Mouse (Mus musculus) spleen, adult 10 weeks (tissue): Measurements from ENCODE around the gene Ppp1r35. TPM values are rescaled to one million over a fixed set of nuclear protein-coding genes. Genes with fewer than 3 reads are reported as not detected.

Experiments
- polyA plus RNA-seq: library from polyadenylated mRNA; stranded (reverse); fragments of 350-450 nt; fragmentation: Illumina TruSeq; extraction: RNeasy Lipid Tissue Mini Kit (QIAGEN cat#74804); gene quantifications from one replicate; pipeline ENCODE4 v1.2.3, GENCODE M21; 2015; ENCODE audit warnings: low replicate concordance; ENCODE audit not compliant: insufficient read depth

Ppp1r35 gene
- polyA plus RNA-seq, result 5.9 TPM

GRCm38 (mm10) chr5:137778635-137779034, at the start of gene Ppp1r35:
Gene Ppp1r35, plus strand, starts transcription at chr5:137778849.

GRCm38 (mm10) chr5:137741023-137741931, 37.4 kb upstream of the Ppp1r35 start, which contains the start of gene Nyap1:
Gene Nyap1, minus strand, starts transcription at chr5:137741607.

GRCm38 (mm10) chr5:137745214-137746171, 33.2 kb upstream of the Ppp1r35 start, which contains the start of gene Tsc22d4:
Gene Tsc22d4, plus strand, starts transcription at chr5:137745730.

GRCm38 (mm10) chr5:137787151-137787928, 8.7 kb downstream of the Ppp1r35 start, which contains the start of the genes Mepce and Zcwpw1:
Gene Mepce, minus strand, starts transcription at chr5:137787655.
Gene Zcwpw1, plus strand, starts transcription at chr5:137787798.

Other genes with a start within 250 kb of the Ppp1r35 start
- gene Epo, start 245.6 kb upstream of the Ppp1r35 start, polyA plus RNA-seq, result not detected
- gene Gnb2, start 245.3 kb upstream of the Ppp1r35 start, polyA plus RNA-seq, result 75.7 TPM
- not detected for gene Actl6b, start 225.3 kb upstream of the Ppp1r35 start, polyA plus RNA-seq
- 0.90 TPM for gene Tfr2, start 209.0 kb upstream of the Ppp1r35 start, polyA plus RNA-seq
- gene Mospd3, start 177.8 kb upstream of the Ppp1r35 start, polyA plus RNA-seq, result 12.5 TPM
- gene Pcolce, start 165.1 kb upstream of the Ppp1r35 start, polyA plus RNA-seq, result 39.5 TPM
- not detected for gene Fbxo24, start 149.8 kb upstream of the Ppp1r35 start, polyA plus RNA-seq
- 29.7 TPM for gene Lrch4, start 149.7 kb upstream of the Ppp1r35 start, polyA plus RNA-seq
- gene Gm20605, start 149.7 kb upstream of the Ppp1r35 start, polyA plus RNA-seq, result 19.4 TPM
- gene Sap25, start 137.5 kb upstream of the Ppp1r35 start, polyA plus RNA-seq, result 45.6 TPM
- gene Irs3, start 133.1 kb upstream of the Ppp1r35 start, polyA plus RNA-seq, result 0.64 TPM
- gene Agfg2, start 94.1 kb upstream of the Ppp1r35 start, polyA plus RNA-seq, result 8.7 TPM
- 0.19 TPM for gene Nyap1, start 37.2 kb upstream of the Ppp1r35 start, polyA plus RNA-seq
- gene Tsc22d4, start 33.1 kb upstream of the Ppp1r35 start, polyA plus RNA-seq, result 31.3 TPM
- 37.2 TPM for gene Mepce, start 8.8 kb downstream of the Ppp1r35 start, polyA plus RNA-seq
- gene Zcwpw1, start 8.9 kb downstream of the Ppp1r35 start, polyA plus RNA-seq, result 34.2 TPM
- 50.0 TPM for gene Pilra, start 57.4 kb downstream of the Ppp1r35 start, polyA plus RNA-seq
- 59.4 TPM for gene Pilrb1, start 79.3 kb downstream of the Ppp1r35 start, polyA plus RNA-seq
- gene Pilrb2, start 93.0 kb downstream of the Ppp1r35 start, polyA plus RNA-seq, result 53.7 TPM
- gene Cyp3a13, start 142.8 kb downstream of the Ppp1r35 start, polyA plus RNA-seq, result not detected
- not detected for gene Gjc3, start 184.2 kb downstream of the Ppp1r35 start, polyA plus RNA-seq
- not detected for gene Azgp1, start 202.7 kb downstream of the Ppp1r35 start, polyA plus RNA-seq
- not detected for gene Smok3a, start 242.4 kb downstream of the Ppp1r35 start, polyA plus RNA-seq
- not detected for gene Smok3b, start 242.6 kb downstream of the Ppp1r35 start, polyA plus RNA-seq